Mouse (Mus musculus) limb, embryonic 15.5 days (tissue): ENCODE measurements around the gene Dnmt3l. TPM values are rescaled to one million over a fixed set of nuclear protein-coding genes. Genes with fewer than 3 reads are reported as not detected.
"Not testable (repeated sequence)": the region's sequence is repeated elsewhere in the genome, so short reads cannot be mapped to it uniquely, and the experiment has no call there.

Experiments used
- ATAC-seq: fragments of 200-750 bp; cut with Nextera tagmentation; 2 replicates; pipeline ENCODE4 v1.8.0; 2017; ENCODE audit warnings: low read depth, moderate TSS enrichment; ENCODE audit not compliant: insufficient number of reproducible peaks, low FRiP score, low TSS enrichment
- H3K27ac ChIP-seq: fragments of 300-500 bp; sonication (generic); 2 replicates; pipeline ENCODE4 v1.5.1; 2015; ENCODE audit warnings: moderate library complexity, mild to moderate bottlenecking, inconsistent platforms
- H3K27me3 ChIP-seq: fragments of 300-500 bp; sonication (generic); 2 replicates; pipeline ENCODE4 v1.6.1; 2015; ENCODE audit warnings: inconsistent platforms
- H3K36me3 ChIP-seq: fragments of 300-500 bp; sonication (generic); 2 replicates; pipeline ENCODE4 v1.6.1; 2015; ENCODE audit warnings: inconsistent platforms
- H3K4me1 ChIP-seq: fragments of 300-500 bp; sonication (generic); 2 replicates; pipeline ENCODE4 v1.6.1; 2015; ENCODE audit warnings: inconsistent platforms
- H3K4me2 ChIP-seq: fragments of 300-500 bp; sonication (generic); 2 replicates; pipeline ENCODE4 v1.6.1; 2015; ENCODE audit warnings: mild to moderate bottlenecking, inconsistent platforms
- H3K4me3 ChIP-seq: fragments of 300-500 bp; sonication (generic); 2 replicates; pipeline ENCODE4 v1.5.1; 2015; ENCODE audit warnings: mild to moderate bottlenecking, inconsistent platforms
- H3K9ac ChIP-seq: fragments of 300-500 bp; sonication (generic); 2 replicates; pipeline ENCODE4 v1.6.1; 2015; ENCODE audit warnings: inconsistent platforms
- H3K9me3 ChIP-seq: fragments of 300-500 bp; sonication (generic); 2 replicates; pipeline ENCODE4 v1.6.1; 2016; ENCODE audit warnings: inconsistent platforms
- WGBS: fragments of 180-500 bp; shearing (Covaris S2); methylation state at CpG from one replicate; pipeline ENCODE4 v1.1.7; 2015; 5-methylcytosine and 5-hydroxymethylcytosine counted together
- polyA plus RNA-seq: library from polyadenylated mRNA; unstranded; fragments of >200 nt; fragmentation: Nextera tagmentation; extraction: Ambion mirVana; gene quantifications from 2 replicates; pipeline ENCODE4 v1.2.1, GENCODE M21; 2015

The Dnmt3l gene
- polyA plus RNA-seq, 1 experiment from 2014 or later, result 0.58 TPM

- no peak overlapping the region for H3K4me3 ChIP-seq
- H3K27me3 ChIP-seq, result no peaks in the 10 kb centered on the region
- no peaks in the 10 kb centered on the region for H3K36me3 ChIP-seq
- no peak overlapping the region for H3K9ac ChIP-seq
- H3K27ac ChIP-seq, result no peak overlapping the region
- H3K4me1 ChIP-seq, result no peaks in the 10 kb centered on the region
- no peaks in the 10 kb centered on the region for H3K9me3 ChIP-seq
- ATAC-seq, result no peak
- WGBS, result 73% methylated on average over 4 of the region's 4 CpGs
- no peak overlapping the region for H3K4me2 ChIP-seq
Measured at GRCm38 (mm10) chr10:78090706-78091491, 49.2 kb downstream of the Dnmt3l start.

DNA sequence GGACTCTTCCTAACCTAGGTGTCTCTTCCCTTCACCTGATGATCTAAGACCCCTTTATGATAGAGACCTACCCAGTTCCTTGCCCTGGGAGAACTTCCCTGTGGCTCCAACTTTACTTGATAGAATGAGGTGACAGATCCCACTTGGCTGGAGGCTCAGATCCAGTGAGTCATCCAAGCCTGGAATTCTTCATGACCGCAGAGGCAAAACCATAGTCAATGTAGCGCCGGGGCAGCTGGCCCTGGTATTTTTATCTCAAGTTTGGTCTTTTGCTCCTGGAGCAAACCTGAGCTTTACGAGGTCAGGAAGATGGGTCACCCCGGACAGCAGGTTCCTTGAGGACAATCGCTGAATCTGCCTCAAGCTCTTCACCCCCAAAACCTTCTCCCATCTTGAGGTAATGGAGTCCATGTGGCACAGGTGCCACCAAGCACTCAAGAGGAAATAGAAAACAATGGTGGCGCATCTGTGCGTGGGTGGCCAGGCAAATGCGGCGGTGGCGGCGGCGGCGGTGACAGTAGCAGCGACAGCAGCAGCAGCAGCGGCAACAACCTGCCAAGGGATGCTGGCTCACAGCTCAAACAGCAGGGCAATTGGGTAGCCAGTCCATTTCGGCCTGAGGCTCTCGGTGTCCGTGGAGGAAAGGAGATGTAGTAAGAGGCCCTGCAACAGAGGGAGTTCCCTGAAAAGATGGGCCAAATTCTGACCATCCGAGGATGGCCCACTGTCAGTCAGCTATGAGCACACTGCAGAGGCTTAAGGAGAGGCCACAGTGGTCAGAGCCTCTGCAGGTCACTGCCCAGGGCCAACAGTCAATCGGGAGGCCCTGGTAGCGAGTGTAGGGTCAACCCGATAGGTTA is 50.3 kb downstream of the Dnmt3l start:
- H3K4me2 ChIP-seq, result no peak overlapping the region

DNA sequence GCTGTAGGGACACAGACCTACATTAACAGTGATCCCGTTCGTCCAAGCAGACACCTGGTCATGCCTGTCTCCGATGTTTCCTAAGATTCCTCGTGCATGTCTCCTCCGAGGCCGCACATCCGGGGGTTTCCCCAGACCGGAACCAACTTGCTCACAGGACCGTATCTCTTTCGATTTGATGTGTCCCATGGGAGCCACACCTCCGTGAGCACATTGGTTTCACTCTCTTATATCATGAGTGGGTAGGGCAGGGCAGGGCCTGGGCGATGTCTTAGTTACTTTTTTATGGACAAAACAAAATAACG is 50.9 kb downstream of the Dnmt3l start:
- Histone ChIP-seq H3K9ac (no peak overlapping the region), H3K36me3 (no peaks in the 10 kb centered on the region), H3K27me3 (no peaks in the 10 kb centered on the region), H3K4me2 (no peak overlapping the region), H3K27ac (no peak overlapping the region), H3K4me1 (no peaks in the 10 kb centered on the region), H3K4me3 (no peak overlapping the region), H3K9me3 (no peaks in the 10 kb centered on the region)
- ATAC-seq, result no peak
- 86% methylated on average over 13 of the region's 13 CpGs for WGBS

More for the DNA sequence above, 50.3 kb downstream of the Dnmt3l start:
- H3K36me3 ChIP-seq, result no peaks in the 10 kb centered on the region
- no peak overlapping the region for H3K9ac ChIP-seq
- H3K27me3 ChIP-seq, result no peaks in the 10 kb centered on the region
- H3K4me1 ChIP-seq, result no peaks in the 10 kb centered on the region
- 0 out of 2 replicates have a peak, but pooled peaks have one; percentile 35 for ATAC-seq
- H3K9me3 ChIP-seq, result no peaks in the 10 kb centered on the region
- 84% methylated on average over 23 of the region's 23 CpGs for WGBS
- H3K27ac ChIP-seq, result no peak overlapping the region
- no peak overlapping the region for H3K4me3 ChIP-seq

DNA sequence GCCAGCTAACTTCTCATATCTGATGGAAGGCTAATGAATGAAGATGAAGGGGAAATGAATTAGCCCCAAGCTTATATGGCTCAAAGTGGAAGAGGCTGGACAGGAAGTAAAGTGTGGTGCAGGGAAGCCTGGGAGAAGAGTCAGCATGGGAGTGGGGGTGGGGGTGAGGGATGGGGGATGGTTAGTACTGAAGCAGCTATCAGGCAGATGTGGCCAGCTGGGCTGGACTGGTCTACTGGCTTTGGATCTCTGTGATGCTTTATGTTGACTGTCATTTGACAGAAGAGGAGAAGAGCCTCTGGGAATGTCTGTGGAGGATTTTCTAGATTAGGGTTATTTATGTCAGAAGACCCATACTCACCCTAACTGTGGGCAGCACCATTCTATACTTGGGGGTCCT is 53.5 kb downstream of the Dnmt3l start:
- no peaks in the 10 kb centered on the region for H3K36me3 ChIP-seq

DNA sequence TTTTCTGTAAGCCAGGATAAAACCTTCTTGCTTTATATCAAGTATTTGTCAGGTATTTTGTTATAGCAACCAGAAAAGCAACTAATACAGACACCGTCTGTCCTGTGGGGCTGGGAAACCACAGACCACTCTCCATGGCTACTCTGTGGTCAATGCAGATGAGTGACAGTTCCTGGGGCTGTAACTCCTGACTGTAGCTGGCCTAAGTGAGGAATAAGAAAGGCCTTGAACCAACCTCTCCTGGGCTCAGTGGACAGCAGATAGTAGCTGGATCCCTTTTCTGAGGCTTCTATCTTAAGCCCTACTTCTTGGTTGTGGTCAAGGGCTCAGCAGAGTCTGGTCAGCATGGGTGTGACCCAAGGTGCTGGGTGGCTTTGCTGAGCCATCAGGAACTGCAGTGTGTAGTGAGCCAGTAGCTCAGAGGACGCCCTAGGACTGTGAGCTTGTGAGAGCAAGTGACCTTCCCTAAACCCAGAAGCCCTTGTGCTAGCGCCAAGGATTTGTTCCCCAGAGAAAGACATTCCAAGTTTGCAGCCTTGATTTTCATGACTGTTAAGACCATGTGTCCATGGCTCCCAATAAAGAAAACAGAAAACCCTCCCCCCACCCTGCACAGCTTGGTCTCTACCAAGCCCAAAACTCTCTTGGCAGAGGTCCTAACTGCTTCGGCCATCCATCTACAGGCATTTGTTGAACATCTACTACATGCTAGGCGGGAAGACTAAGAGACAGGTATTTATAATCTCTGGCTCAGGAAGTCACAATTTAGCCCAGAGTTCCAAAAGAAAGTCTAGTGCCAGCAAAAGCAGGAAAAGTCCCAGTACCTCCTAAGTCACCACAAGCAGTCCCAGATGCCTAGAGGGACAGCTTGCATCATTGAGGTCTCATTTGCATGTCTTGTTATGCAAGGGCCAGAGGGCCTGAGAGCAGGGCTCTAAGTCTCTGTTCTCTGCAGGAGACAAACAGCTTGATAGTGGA is 54.5 kb downstream of the Dnmt3l start:
- Histone ChIP-seq H3K27me3 (no peaks in the 10 kb centered on the region), H3K36me3 (no peaks in the 10 kb centered on the region), H3K4me2 (no peak overlapping the region), H3K4me3 (no peak overlapping the region), H3K9ac (no peak overlapping the region), H3K4me1 (peaks cover under 1% of the 10 kb centered on the region; the same call in 1 of the 2 replicates), H3K9me3 (no peaks in the 10 kb centered on the region), H3K27ac (no peak overlapping the region)
- WGBS, result 77% methylated on average over 5 of the region's 5 CpGs
- ATAC-seq, result no peak

More for the DNA sequence above, 53.5 kb downstream of the Dnmt3l start:
- H3K4me1 ChIP-seq, result no peaks in the 10 kb centered on the region
- H3K4me2 ChIP-seq, result no peak overlapping the region
- no peak for ATAC-seq
- no peak overlapping the region for H3K9ac ChIP-seq
- no peaks in the 10 kb centered on the region for H3K9me3 ChIP-seq
- no peaks in the 10 kb centered on the region for H3K27me3 ChIP-seq
- no peak overlapping the region for H3K27ac ChIP-seq
- H3K4me3 ChIP-seq, result no peak overlapping the region

DNA sequence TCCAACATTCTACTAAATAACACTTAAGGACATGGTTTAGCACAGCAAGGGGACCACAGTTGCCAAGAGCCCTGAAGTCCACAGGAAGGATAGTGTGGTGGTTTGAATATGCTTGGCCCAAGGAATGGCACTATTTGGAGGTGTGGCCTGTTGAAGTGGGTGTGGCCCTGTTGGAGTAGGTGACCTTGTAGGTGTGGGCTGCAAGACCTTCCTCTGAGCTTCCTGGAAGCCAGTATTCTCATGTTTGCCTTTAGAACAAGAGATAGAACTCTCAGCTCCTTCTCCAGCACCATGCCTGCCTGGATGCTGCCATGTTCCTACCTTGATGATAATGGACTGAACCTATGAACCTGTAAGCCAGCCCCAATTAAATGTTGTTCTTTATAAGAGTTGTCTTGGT is 58.1 kb downstream of the Dnmt3l start:
- not testable (repeated sequence) for ATAC-seq

GRCm38 (mm10) chr10:78100989-78101780 is 59.4 kb downstream of the Dnmt3l start:
- Histone ChIP-seq H3K36me3 (no peaks in the 10 kb centered on the region), H3K4me3 (peak overlapping the region; percentile 10; the same call in 1 of the 2 replicates), H3K27ac (no peak overlapping the region), H3K27me3 (no peaks in the 10 kb centered on the region), H3K9ac (no peak overlapping the region), H3K4me1 (peaks cover 19% of the 10 kb centered on the region), H3K4me2 (peak overlapping the region; percentile 35), H3K9me3 (no peaks in the 10 kb centered on the region)
- no peak for ATAC-seq
- 22% methylated on average over 16 of the region's 16 CpGs for WGBS

More for the DNA sequence above, 58.1 kb downstream of the Dnmt3l start:
- not testable (repeated sequence) for H3K27ac ChIP-seq, H3K27me3 ChIP-seq, H3K9ac ChIP-seq, H3K9me3 ChIP-seq, H3K4me3 ChIP-seq, H3K36me3 ChIP-seq, H3K4me2 ChIP-seq
- peaks cover 12% of the 10 kb centered on the region for H3K4me1 ChIP-seq

DNA sequence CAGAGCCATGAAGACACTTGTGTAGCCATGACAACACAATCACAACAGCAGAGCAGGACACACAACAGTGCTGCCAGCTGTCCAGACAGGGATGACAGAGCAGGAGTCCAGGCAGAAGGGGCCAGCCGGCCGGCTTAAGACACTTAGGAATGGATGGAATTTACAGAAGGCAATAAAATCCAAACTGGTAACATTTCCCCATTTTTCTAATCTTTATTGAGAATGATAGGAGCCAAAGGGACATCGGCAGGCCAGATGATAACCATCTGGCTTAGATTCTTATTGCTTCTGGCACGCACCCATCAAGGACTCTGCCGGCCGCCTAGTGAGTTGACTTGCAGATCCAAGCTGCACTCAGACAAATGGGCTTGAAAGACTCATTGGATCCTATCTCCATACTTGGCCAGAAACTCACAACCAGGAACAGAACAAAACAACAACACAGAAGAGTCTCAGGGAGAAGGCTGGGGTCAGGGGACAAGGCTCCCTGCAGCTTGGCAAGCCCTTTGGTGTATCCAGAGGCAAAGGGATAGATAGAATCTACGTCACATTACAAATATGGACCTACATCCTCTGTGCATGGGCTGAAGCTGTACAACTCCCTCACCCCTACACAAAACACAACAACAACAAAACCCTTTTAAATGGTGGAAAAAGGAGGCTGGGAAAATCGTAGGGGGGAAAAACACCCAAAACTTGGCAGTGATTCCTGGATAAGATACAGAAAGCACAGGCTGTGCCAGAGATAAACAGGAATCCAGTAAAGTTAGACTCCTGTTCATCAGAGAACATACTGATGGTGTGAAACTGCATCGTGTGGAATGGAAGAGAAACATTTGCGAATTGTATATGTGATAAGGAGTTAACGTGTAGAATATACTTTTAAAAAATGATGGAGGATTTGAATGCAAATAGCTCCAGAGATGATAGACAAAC is 63.1 kb downstream of the Dnmt3l start:
- H3K9ac ChIP-seq, result no peak overlapping the region
- peaks cover 19% of the 10 kb centered on the region for H3K4me1 ChIP-seq
- WGBS, result 46% methylated on average over 11 of the region's 11 CpGs
- H3K4me2 ChIP-seq, result no peak overlapping the region
- peak; percentile 64; the same call in 1 of the 2 replicates for ATAC-seq
- H3K4me3 ChIP-seq, result no peak overlapping the region
- peak overlapping the region; percentile 28; the same call in 1 of the 2 replicates for H3K27ac ChIP-seq
- H3K27me3 ChIP-seq, result no peaks in the 10 kb centered on the region
- no peaks in the 10 kb centered on the region for H3K36me3 ChIP-seq
- H3K9me3 ChIP-seq, result no peaks in the 10 kb centered on the region

GRCm38 (mm10) chr10:78105548-78105947 is 63.8 kb downstream of the Dnmt3l start:
- 76% methylated on average over 12 of the region's 12 CpGs for WGBS
- H3K27me3 ChIP-seq, result no peaks in the 10 kb centered on the region
- H3K4me2 ChIP-seq, result no peak overlapping the region
- H3K4me1 ChIP-seq, result peaks cover 19% of the 10 kb centered on the region
- H3K27ac ChIP-seq, result no peak overlapping the region
- no peaks in the 10 kb centered on the region for H3K36me3 ChIP-seq
- no peak for ATAC-seq
- no peak overlapping the region for H3K4me3 ChIP-seq
- H3K9ac ChIP-seq, result no peak overlapping the region
- no peaks in the 10 kb centered on the region for H3K9me3 ChIP-seq
